Mouse (Mus musculus): ENCODE measurements around the gene Crlf1. TPM values are rescaled to one million over a fixed set of nuclear protein-coding genes. Genes with fewer than 3 reads are reported as not detected.

The Crlf1 gene
- polyA plus RNA-seq, 1 experiment from 2014 or later = 6.1 TPM

- ATAC-seq = no peak
- Histone ChIP-seq H3K36me3 (ENCODE audit: control insufficient read depth, insufficient read depth) (peaks cover 9% of the 10 kb centered on the region), H3K27ac (ENCODE audit: low read length) (no peak overlapping the region), H3K4me1 (replicated peaks; ENCODE audit: control insufficient read depth, insufficient read depth, low read length) (peaks cover 31% of the 10 kb centered on the region), H3K4me3 (replicated peaks; ENCODE audit: low read length) (no peak overlapping the region), H3K9ac (replicated peaks; ENCODE audit: low read depth, low read length) (no peak overlapping the region; the same call in 1 of the 2 replicates), H3K9me3 (ENCODE audit: control insufficient read depth, low read length) (peaks cover 2% of the 10 kb centered on the region; the same call in 1 of the 2 replicates), H3K27me3 (replicated peaks; ENCODE audit: control insufficient read depth, insufficient read depth, low read length) (peaks cover 51% of the 10 kb centered on the region), H3K4me2 (ENCODE audit: low read length) (no peak overlapping the region)
- 12% methylated on average over 46 of the region's 46 CpGs for WGBS
Measured at GRCm38 (mm10) chr8:70503062-70503750, 10.2 kb downstream of the Crlf1 start.

- ATAC-seq = no peak
- WGBS = 59% methylated on average over 16 of the region's 16 CpGs
- no peak overlapping the region; the same call in 1 of the 2 replicates for H3K9ac ChIP-seq (replicated peaks; ENCODE audit: low read depth, low read length)
Measured at GRCm38 (mm10) chr8:70504291-70504716, 11.3 kb downstream of the Crlf1 start.

GRCm38 (mm10) chr8:70504851-70505250, 11.9 kb downstream of the Crlf1 start:
- H3K27ac ChIP-seq (ENCODE audit: low read length) = no peak overlapping the region
- peaks cover 37% of the 10 kb centered on the region for H3K27me3 ChIP-seq (replicated peaks; ENCODE audit: control insufficient read depth, insufficient read depth, low read length)
- peaks cover 46% of the 10 kb centered on the region for H3K4me1 ChIP-seq (replicated peaks; ENCODE audit: control insufficient read depth, insufficient read depth, low read length)
- no peak overlapping the region for H3K4me2 ChIP-seq (ENCODE audit: low read length)
- H3K9me3 ChIP-seq (ENCODE audit: control insufficient read depth, low read length) = peaks cover 2% of the 10 kb centered on the region; the same call in 1 of the 2 replicates
- 81% methylated on average over 3 of the region's 3 CpGs for WGBS
- H3K36me3 ChIP-seq (ENCODE audit: control insufficient read depth, insufficient read depth) = peaks cover 9% of the 10 kb centered on the region
- no peak overlapping the region; the same call in 1 of the 2 replicates for H3K9ac ChIP-seq (replicated peaks; ENCODE audit: low read depth, low read length)
- H3K4me3 ChIP-seq (replicated peaks; ENCODE audit: low read length) = no peak overlapping the region
- no peak for ATAC-seq

More at GRCm38 (mm10) chr8:70504291-70504716, 11.3 kb downstream of the Crlf1 start:
- Histone ChIP-seq H3K36me3 (ENCODE audit: control insufficient read depth, insufficient read depth) (peaks cover 9% of the 10 kb centered on the region), H3K4me2 (ENCODE audit: low read length) (no peak overlapping the region), H3K4me3 (replicated peaks; ENCODE audit: low read length) (no peak overlapping the region), H3K27me3 (replicated peaks; ENCODE audit: control insufficient read depth, insufficient read depth, low read length) (peaks cover 41% of the 10 kb centered on the region), H3K9me3 (ENCODE audit: control insufficient read depth, low read length) (peaks cover 2% of the 10 kb centered on the region; the same call in 1 of the 2 replicates), H3K27ac (ENCODE audit: low read length) (no peak overlapping the region), H3K4me1 (replicated peaks; ENCODE audit: control insufficient read depth, insufficient read depth, low read length) (peaks cover 41% of the 10 kb centered on the region)

GRCm38 (mm10) chr8:70505698-70506327, 12.9 kb downstream of the Crlf1 start:
- Histone ChIP-seq H3K9ac (replicated peaks; ENCODE audit: low read depth, low read length) (peak overlapping the region; percentile 95), H3K4me3 (replicated peaks; ENCODE audit: low read length) (peak overlapping the region; percentile 78), H3K36me3 (ENCODE audit: control insufficient read depth, insufficient read depth) (peaks cover 9% of the 10 kb centered on the region), H3K4me1 (replicated peaks; ENCODE audit: control insufficient read depth, insufficient read depth, low read length) (peaks cover 45% of the 10 kb centered on the region), H3K4me2 (ENCODE audit: low read length) (peak overlapping the region; percentile 95), H3K27ac (ENCODE audit: low read length) (peak overlapping the region; percentile 94), H3K9me3 (ENCODE audit: control insufficient read depth, low read length) (no peaks in the 10 kb centered on the region), H3K27me3 (replicated peaks; ENCODE audit: control insufficient read depth, insufficient read depth, low read length) (peaks cover 28% of the 10 kb centered on the region)
- no peak; the same call in 1 of the 2 replicates for ATAC-seq
- WGBS = 32% methylated on average over 32 of the region's 32 CpGs

GRCm38 (mm10) chr8:70506328-70507026, 13.5 kb downstream of the Crlf1 start, which contains the start of gene Rex1bd:
Rex1bd (minus strand) TSS chr8:70506752.
- peak within 1 kb of the TSS; percentile 78 for H3K4me3 ChIP-seq (replicated peaks; ENCODE audit: low read length)
- peak within 1 kb of the TSS; percentile 95 for H3K4me2 ChIP-seq (ENCODE audit: low read length)
- H3K27ac ChIP-seq (ENCODE audit: low read length) = peak within 1 kb of the TSS; percentile 94
- peaks cover 9% of the 10 kb centered on the region for H3K36me3 ChIP-seq (ENCODE audit: control insufficient read depth, insufficient read depth)
- H3K9ac ChIP-seq (replicated peaks; ENCODE audit: low read depth, low read length) = peak within 1 kb of the TSS; percentile 95
- H3K4me1 ChIP-seq (replicated peaks; ENCODE audit: control insufficient read depth, insufficient read depth, low read length) = peaks cover 45% of the 10 kb centered on the region
- no peaks in the 10 kb centered on the region for H3K9me3 ChIP-seq (ENCODE audit: control insufficient read depth, low read length)
- ATAC-seq = peak; percentile 84
- 2% methylated on average over 36 of the region's 40 CpGs for WGBS
- peaks cover 22% of the 10 kb centered on the region for H3K27me3 ChIP-seq (replicated peaks; ENCODE audit: control insufficient read depth, insufficient read depth, low read length)

- Histone ChIP-seq H3K4me2 (ENCODE audit: low read length) (no peak overlapping the region), H3K27me3 (replicated peaks; ENCODE audit: control insufficient read depth, insufficient read depth, low read length) (peaks cover 17% of the 10 kb centered on the region), H3K36me3 (ENCODE audit: control insufficient read depth, insufficient read depth) (peaks cover 9% of the 10 kb centered on the region), H3K4me1 (replicated peaks; ENCODE audit: control insufficient read depth, insufficient read depth, low read length) (peaks cover 44% of the 10 kb centered on the region), H3K4me3 (replicated peaks; ENCODE audit: low read length) (no peak overlapping the region), H3K27ac (ENCODE audit: low read length) (no peak overlapping the region), H3K9me3 (ENCODE audit: control insufficient read depth, low read length) (no peaks in the 10 kb centered on the region), H3K9ac (replicated peaks; ENCODE audit: low read depth, low read length) (no peak overlapping the region)
- WGBS = 64% methylated on average over 5 of the region's 5 CpGs
- no peak for ATAC-seq
Measured at GRCm38 (mm10) chr8:70507027-70507393, 14.1 kb downstream of the Crlf1 start.

GRCm38 (mm10) chr8:70509281-70509952, 16.5 kb downstream of the Crlf1 start:
- no peak overlapping the region for H3K27ac ChIP-seq (ENCODE audit: low read length)
- peaks cover 35% of the 10 kb centered on the region for H3K4me1 ChIP-seq (replicated peaks; ENCODE audit: control insufficient read depth, insufficient read depth, low read length)
- no peak for ATAC-seq
- peaks cover 11% of the 10 kb centered on the region for H3K36me3 ChIP-seq (ENCODE audit: control insufficient read depth, insufficient read depth)
- no peaks in the 10 kb centered on the region for H3K27me3 ChIP-seq (replicated peaks; ENCODE audit: control insufficient read depth, insufficient read depth, low read length)
- H3K9me3 ChIP-seq (ENCODE audit: control insufficient read depth, low read length) = no peaks in the 10 kb centered on the region
- peak overlapping the region; percentile 87 for H3K4me3 ChIP-seq (replicated peaks; ENCODE audit: low read length)
- H3K9ac ChIP-seq (replicated peaks; ENCODE audit: low read depth, low read length) = peak overlapping the region; percentile 96
- peak overlapping the region; percentile 100 for H3K4me2 ChIP-seq (ENCODE audit: low read length)
- 14% methylated on average over 25 of the region's 25 CpGs for whole genome bisulfite sequencing

- peaks cover 11% of the 10 kb centered on the region for H3K36me3 ChIP-seq (ENCODE audit: control insufficient read depth, insufficient read depth)
- H3K4me1 ChIP-seq (replicated peaks; ENCODE audit: control insufficient read depth, insufficient read depth, low read length) = peaks cover 25% of the 10 kb centered on the region
- H3K4me2 ChIP-seq (ENCODE audit: low read length) = peak within 1 kb of the TSS; percentile 100
- peak within 1 kb of the TSS; percentile 96 for H3K9ac ChIP-seq (replicated peaks; ENCODE audit: low read depth, low read length)
- WGBS = 1% methylated on average over 66 of the region's 74 CpGs
- peak within 1 kb of the TSS; percentile 98 for H3K27ac ChIP-seq (ENCODE audit: low read length)
- H3K27me3 ChIP-seq (replicated peaks; ENCODE audit: control insufficient read depth, insufficient read depth, low read length) = no peaks in the 10 kb centered on the region
- peak; percentile 87 for ATAC-seq
- no peaks in the 10 kb centered on the region for H3K9me3 ChIP-seq (ENCODE audit: control insufficient read depth, low read length)
- peak within 1 kb of the TSS; percentile 87 for H3K4me3 ChIP-seq (replicated peaks; ENCODE audit: low read length)
Measured at GRCm38 (mm10) chr8:70510228-70510915, 17.4 kb downstream of the Crlf1 start, which contains the start of gene Uba52. Uba52 (minus strand) TSS chr8:70510801.

Data from forebrain, embryonic 16.5 days (tissue).